Mouse (Mus musculus) spleen, postnatal 10 days (tissue): ENCODE results near the gene 1810062G17Rik.

ENCODE experiments used
- DNase-seq, 2 experiments: peaks; one replicate each; pipeline ENCODE4 v3.0.0; 2021 to 2022; ENCODE audit warnings: low spot score in 2 of 2

The 1810062G17Rik gene

GRCm38 (mm10) chr3:36505306-36505705 lies 29.6 kb downstream of the 1810062G17Rik start:
- DNase-seq: no peak

GRCm38 (mm10) chr3:36505809-36506735 lies 30.3 kb downstream of the 1810062G17Rik start:
- no peak for DNase-seq

GRCm38 (mm10) chr3:36511491-36511890 lies 35.8 kb downstream of the 1810062G17Rik start:
- no peak for DNase-seq

- DNase-seq: no peak
Observed at GRCm38 (mm10) chr3:36516196-36516595, 40.5 kb downstream of the 1810062G17Rik start.

GRCm38 (mm10) chr3:36521073-36522060 lies 45.6 kb downstream of the 1810062G17Rik start, which contains the start of gene Gm11549:
TSS of gene Gm11549 (minus strand) at chr3:36521813.
- no peak for DNase-seq

- DNase-seq: no peak
Observed at GRCm38 (mm10) chr3:36522137-36522536, 46.4 kb downstream of the 1810062G17Rik start.

GRCm38 (mm10) chr3:36524466-36524865 lies 48.7 kb downstream of the 1810062G17Rik start:
- no peak for DNase-seq

- DNase-seq: no peak
Observed at GRCm38 (mm10) chr3:36530345-36530744, 54.6 kb downstream of the 1810062G17Rik start.

- DNase-seq: no peak
Observed at GRCm38 (mm10) chr3:36530781-36531180, 55.0 kb downstream of the 1810062G17Rik start.

GRCm38 (mm10) chr3:36531242-36531641 lies 55.5 kb downstream of the 1810062G17Rik start:
- no peak for DNase-seq
